Mouse (Mus musculus) CD4-positive, CD25-positive, alpha-beta regulatory T cell, adult 2 months (primary cell): Measurements from ENCODE around the gene Bok.
A peak's percentile ranks its signal among the peaks of the same experiment; 100 is the strongest.

Experiments used
- DNase-seq: peaks from one replicate; pipeline ENCODE4 v3.0.0-alpha.2; 2012; ENCODE audit warnings: low read depth, low spot score

Gene Bok

DNA sequence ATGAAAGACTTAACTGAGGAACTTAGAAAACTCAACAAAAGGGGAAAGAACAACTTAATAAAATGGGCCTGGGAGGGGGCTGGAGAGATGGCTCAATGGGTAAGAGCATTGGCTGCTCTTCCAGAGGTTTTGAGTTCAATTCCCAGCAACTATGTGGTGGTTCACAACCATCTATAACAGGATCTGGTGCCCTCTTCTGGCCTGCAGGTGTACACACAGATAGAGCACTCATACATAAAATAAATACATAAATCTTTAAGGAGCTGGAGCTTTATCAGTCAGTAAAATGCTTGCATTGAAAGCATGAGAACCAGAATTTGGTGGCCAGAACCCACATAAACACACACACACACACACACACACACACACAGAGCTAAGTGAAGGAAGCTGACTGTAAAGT, 57.5 kb downstream of the Bok start:
- DNase-seq: peak; percentile 43
